Mouse (Mus musculus): ENCODE data around the gene Lrrfip1.

Gene Lrrfip1

GRCm38 (mm10) chr1:91056416-91056815 is 57.9 kb downstream of the Lrrfip1 start:
- peak; percentile 57 for DNase-seq (ENCODE audit: low spot score)

GRCm38 (mm10) chr1:91057311-91058245 is 59.0 kb downstream of the Lrrfip1 start:
- DNase-seq (ENCODE audit: low spot score), result peak; percentile 68

GRCm38 (mm10) chr1:91058251-91058650 is 59.7 kb downstream of the Lrrfip1 start:
- DNase-seq (ENCODE audit: low spot score), result no peak

GRCm38 (mm10) chr1:91059792-91060604 is 61.5 kb downstream of the Lrrfip1 start:
- DNase-seq (ENCODE audit: low spot score), result no peak

- no peak for DNase-seq (ENCODE audit: low spot score)
Measured at GRCm38 (mm10) chr1:91061105-91061504, 62.6 kb downstream of the Lrrfip1 start.

- DNase-seq (ENCODE audit: low spot score), result peak; percentile 82
Measured at GRCm38 (mm10) chr1:91062363-91062762, 63.8 kb downstream of the Lrrfip1 start.

- no peak for DNase-seq (ENCODE audit: low spot score)
Measured at GRCm38 (mm10) chr1:91064053-91064452, 65.5 kb downstream of the Lrrfip1 start.

GRCm38 (mm10) chr1:91064903-91065525 is 66.5 kb downstream of the Lrrfip1 start:
- DNase-seq (ENCODE audit: low spot score), result peak; percentile 65

GRCm38 (mm10) chr1:91066061-91066460 is 67.5 kb downstream of the Lrrfip1 start:
- no peak for DNase-seq (ENCODE audit: low spot score)

GRCm38 (mm10) chr1:91066599-91066998 is 68.1 kb downstream of the Lrrfip1 start:
- DNase-seq (ENCODE audit: low spot score), result no peak

- no peak for DNase-seq (ENCODE audit: low spot score)
Measured at GRCm38 (mm10) chr1:91067716-91068115, 69.2 kb downstream of the Lrrfip1 start.

GRCm38 (mm10) chr1:91069575-91069974 is 71.0 kb downstream of the Lrrfip1 start:
- DNase-seq (ENCODE audit: low spot score), result no peak

GRCm38 (mm10) chr1:91070547-91070946 is 72.0 kb downstream of the Lrrfip1 start:
- no peak for DNase-seq (ENCODE audit: low spot score)

- no peak for DNase-seq (ENCODE audit: low spot score)
Measured at GRCm38 (mm10) chr1:91071671-91072290, 73.2 kb downstream of the Lrrfip1 start.

GRCm38 (mm10) chr1:91076946-91077345 is 78.4 kb downstream of the Lrrfip1 start:
- DNase-seq (ENCODE audit: low spot score), result no peak

- DNase-seq (ENCODE audit: low spot score), result no peak
Measured at GRCm38 (mm10) chr1:91077456-91077855, 78.9 kb downstream of the Lrrfip1 start.

- no peak for DNase-seq (ENCODE audit: low spot score)
Measured at GRCm38 (mm10) chr1:91077980-91078379, 79.4 kb downstream of the Lrrfip1 start.

- no peak for DNase-seq (ENCODE audit: low spot score)
Measured at GRCm38 (mm10) chr1:91079740-91080422, 81.3 kb downstream of the Lrrfip1 start.

- DNase-seq (ENCODE audit: low spot score), result peak; percentile 77
Measured at GRCm38 (mm10) chr1:91080423-91080749, 81.8 kb downstream of the Lrrfip1 start.

GRCm38 (mm10) chr1:91084374-91084773 is 85.8 kb downstream of the Lrrfip1 start:
- no peak for DNase-seq (ENCODE audit: low spot score)

- DNase-seq (ENCODE audit: low spot score), result no peak
Measured at GRCm38 (mm10) chr1:91085009-91085408, 86.5 kb downstream of the Lrrfip1 start.
